Mouse (Mus musculus): ENCODE measurements at regions not wholly inside any gene's neighbourhood (a gene's known extent, or its start where the extent isn't known, plus 50 kb on each side); places are given as distances from the start of the nearest gene placed in this dataset.

GRCm38 (mm10) chr5:73937799-73938198, 130.4 kb downstream of the Usp46 start:
- TF ChIP-seq CTCF (conservative IDR thresholded peaks at IDR 0.05; ENCODE audit: low read length) (peak; percentile 95), NANOG (IDR thresholded peaks at IDR 0.05; ENCODE audit: borderline replicate concordance, low read length) (no peak), POU5F1 (IDR thresholded peaks at IDR 0.05; ENCODE audit: borderline replicate concordance, low read length) (no peak)

Data from E14TG2a.4 (cell line).